Mouse (Mus musculus) lung, postnatal 10 days (tissue): Measurements from ENCODE around the gene Capza2.
"Not testable (repeated sequence)": the region's sequence is repeated elsewhere in the genome, so short reads cannot be mapped to it uniquely, and the experiment has no call there.

Source experiments
- DNase-seq: peaks from one replicate; pipeline ENCODE4 v3.0.0; 2021

Capza2 gene

DNA sequence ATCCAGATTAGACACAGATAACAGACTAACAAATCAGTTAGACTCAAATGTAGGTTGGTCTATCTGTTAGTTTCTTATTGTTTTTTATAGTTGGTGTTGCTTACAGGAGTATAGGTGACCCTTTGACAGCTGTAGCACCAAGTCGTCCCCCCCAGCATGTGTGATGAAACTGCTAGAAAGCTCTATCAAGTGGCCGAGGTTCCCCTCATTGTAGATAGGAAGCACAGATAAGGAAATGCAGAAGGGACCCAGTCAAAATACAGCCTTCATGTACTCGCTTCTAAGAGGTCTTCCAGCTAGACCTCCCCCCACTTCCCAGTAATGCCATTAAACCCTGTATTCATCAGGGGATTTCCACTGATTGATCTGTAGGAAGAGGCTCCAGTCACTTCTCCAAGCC is 6.7 kb downstream of the Capza2 start:
- DNase-seq: no peak

- DNase-seq: no peak
Measured at GRCm38 (mm10) chr6:17646107-17646506, 10.1 kb downstream of the Capza2 start.

DNA sequence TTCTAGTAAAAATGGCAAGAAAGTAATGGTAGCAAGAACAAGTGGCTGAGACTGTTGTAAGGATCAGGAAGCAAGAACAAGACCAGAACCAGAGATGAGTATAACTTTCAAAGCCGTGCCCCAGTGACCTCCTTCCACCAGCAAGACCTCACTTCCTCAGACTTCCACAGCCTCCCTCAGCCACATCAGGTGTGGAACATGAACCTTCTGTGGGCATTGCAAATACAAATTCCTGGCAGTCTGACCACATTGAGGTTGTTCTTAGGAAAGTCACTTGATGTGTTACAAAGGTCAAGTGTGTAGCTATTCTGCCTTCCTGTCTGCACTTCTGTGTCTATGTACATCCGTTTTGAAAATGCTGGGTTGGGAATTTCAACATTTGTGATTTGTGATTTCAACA is 16.1 kb downstream of the Capza2 start:
- DNase-seq: no peak

DNA sequence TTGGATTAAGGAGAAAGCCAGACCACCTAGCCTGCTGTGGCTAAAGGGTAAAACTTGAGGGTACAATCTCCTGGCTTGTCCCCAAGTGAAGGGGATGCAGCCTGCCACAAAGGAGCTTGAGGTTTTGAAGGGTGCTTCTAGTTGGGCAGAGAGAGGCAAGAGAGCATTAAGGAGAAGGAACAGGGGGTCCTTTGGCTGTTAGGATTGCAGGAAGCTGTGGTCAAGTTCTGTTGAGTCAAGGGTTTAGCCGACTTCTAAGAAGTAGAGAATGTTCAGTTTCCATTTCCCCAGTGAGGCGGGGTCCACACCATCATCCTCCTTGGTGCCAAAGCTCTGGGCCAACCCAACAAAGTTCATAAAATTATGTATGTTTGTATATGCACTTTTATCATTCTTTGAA is 19.0 kb downstream of the Capza2 start:
- DNase-seq: no peak

- no peak for DNase-seq
Measured at GRCm38 (mm10) chr6:17657308-17657707, 21.3 kb downstream of the Capza2 start.

GRCm38 (mm10) chr6:17665348-17665747 is 29.3 kb downstream of the Capza2 start:
- DNase-seq: no peak

GRCm38 (mm10) chr6:17666024-17666423 is 30.0 kb downstream of the Capza2 start:
- DNase-seq: no peak

DNA sequence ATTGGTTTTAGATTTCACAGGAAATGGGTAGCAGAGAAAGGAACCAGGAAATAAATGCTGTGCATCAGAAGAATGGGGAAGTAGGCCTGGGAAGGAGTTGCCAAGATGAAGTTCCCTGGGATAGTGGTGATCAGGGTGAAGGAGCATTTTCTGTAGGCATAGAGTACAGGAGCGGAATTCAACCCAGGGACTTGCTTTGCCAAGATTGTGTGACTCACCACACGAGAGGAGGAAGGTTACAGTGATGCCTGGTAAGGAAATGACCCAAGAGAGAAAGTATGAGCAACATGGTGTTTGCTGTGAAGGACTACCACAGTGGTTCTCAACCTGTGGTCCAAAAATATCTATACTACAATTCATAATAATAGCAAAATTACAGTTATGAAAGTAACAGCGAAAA is 31.8 kb downstream of the Capza2 start:
- no peak for DNase-seq

GRCm38 (mm10) chr6:17668334-17668733 is 32.3 kb downstream of the Capza2 start:
- no peak for DNase-seq

DNA sequence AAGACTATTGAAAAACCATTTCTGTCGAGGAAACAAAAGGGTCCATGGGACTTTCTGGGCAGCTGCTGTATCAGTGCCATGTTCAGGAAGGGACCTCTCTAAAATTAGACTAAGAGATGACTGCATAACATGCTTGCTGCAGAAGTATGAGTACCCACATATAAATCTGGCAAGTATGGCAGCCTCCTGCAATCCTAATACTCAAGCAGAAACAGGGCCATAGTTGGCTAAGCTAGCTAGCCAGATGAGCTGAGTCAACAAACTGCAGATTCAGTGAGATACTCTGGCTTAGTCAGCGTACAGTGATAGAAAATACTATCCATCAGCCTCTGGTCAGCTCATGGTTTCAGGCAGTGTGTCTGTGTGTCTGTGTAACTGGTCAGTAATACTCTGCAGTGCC is 33.8 kb downstream of the Capza2 start:
- DNase-seq: no peak

- DNase-seq: peak; percentile 69
Measured at GRCm38 (mm10) chr6:17675019-17675756, 39.2 kb downstream of the Capza2 start.

DNA sequence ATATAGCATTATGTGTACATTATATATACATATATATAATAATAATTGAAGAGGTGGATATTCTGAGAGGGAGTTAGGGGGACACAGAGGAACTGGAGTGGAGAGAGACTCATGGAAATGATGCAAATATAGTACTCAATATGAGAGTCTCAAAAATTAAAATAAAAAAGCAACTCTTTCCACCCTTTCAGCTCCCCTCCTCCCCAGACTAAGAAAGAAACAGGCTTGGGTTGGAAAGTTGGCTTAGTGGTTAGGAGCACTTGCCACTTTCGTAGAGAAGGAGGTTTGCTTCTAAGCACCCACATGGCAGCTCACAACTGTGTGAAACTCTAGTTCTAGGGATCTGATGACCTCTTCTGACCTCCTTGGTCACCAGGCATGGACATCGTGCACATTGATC is 41.0 kb downstream of the Capza2 start:
- DNase-seq: no peak

GRCm38 (mm10) chr6:17680266-17680925 is 44.4 kb downstream of the Capza2 start:
- no peak for DNase-seq

GRCm38 (mm10) chr6:17681810-17682209 is 45.8 kb downstream of the Capza2 start:
- DNase-seq: no peak

- no peak for DNase-seq
Measured at GRCm38 (mm10) chr6:17688676-17689075, 52.6 kb downstream of the Capza2 start.

GRCm38 (mm10) chr6:17692647-17693046 is 56.6 kb downstream of the Capza2 start, which contains the start of gene St7:
Gene St7 (plus strand): TSS chr6:17692933.
- no peak for DNase-seq

DNA sequence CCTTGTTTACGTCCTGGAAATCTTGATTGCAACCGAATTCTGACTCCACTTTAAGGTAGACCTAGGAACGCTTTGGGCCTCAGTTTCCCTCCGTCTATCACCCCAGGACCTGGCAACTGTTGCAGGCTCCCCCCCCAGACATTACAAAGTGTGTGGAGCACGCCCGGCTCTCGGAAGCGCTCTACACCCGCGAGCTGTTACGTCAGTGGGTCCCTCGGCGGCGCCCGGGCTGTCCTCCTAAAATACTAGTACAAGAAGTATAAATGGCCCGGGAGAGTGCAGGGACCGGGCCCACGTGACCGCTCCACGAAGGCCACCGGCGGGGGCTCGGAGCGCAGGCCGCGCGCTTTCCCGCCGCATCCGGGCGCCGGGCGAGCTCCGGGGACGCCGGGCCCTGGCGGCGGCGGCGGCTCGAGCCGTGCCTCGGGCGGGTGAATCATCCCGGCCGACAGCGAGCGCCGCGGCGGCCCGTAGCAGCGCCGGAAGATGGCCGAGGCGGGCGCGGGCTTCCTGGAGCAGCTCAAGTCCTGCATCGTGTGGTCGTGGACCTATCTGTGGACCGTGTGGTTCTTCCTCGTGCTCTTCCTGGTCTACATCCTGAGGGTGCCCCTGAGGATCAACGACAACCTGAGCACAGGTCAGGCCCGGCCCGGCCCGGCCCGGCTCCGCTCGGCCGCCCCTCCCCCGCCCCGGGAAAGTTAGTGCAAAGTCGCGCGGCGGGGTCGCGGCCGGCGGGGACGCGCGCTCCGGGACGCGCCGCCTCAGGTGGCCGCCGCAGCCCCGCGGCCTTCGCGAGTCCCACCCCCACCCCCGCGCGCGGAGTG is 57.9 kb downstream of the Capza2 start:
- peak; percentile 76 for DNase-seq

DNA sequence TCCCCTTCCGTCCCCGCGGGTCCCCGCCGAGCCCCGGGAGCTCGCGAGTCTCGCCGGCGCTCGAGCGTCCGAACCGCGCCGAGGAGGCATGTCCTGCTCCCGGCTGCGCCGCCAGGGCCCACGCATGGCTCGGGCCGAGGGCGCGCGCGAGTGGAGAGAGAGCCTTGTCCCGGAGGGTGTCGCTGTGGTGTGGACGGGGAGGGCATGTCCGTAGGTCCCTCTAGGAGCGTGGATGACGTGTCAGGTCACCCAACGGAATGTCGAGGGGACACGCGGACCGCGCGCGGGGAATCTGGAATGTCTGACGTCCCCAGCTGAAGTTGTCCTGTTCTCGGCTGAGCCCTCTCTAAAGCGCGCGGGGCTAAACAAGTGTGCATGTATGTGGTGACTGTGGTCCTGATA is 58.5 kb downstream of the Capza2 start:
- DNase-seq: peak; percentile 89

DNA sequence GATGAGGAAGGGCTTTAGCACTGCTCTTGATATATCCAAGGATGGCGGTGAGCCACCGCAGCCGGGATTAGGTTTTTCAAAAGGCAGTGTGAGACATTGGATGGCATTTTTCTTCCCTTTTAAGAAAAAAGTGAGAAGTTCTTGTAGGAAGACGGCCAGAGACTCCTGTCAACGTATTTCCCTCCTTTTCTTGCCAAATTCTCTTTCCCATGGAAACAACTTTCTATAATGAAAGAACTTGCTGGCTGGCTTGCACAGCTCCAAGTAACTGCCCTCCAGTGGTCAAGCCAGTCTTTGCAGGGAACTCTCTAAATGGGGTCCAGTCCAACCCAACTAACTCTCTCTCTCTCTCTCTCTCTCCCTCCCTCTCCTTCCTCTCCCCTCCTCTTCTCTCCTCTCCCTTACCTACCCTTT is 60.3 kb downstream of the Capza2 start:
- peak; percentile 85 for DNase-seq

DNA sequence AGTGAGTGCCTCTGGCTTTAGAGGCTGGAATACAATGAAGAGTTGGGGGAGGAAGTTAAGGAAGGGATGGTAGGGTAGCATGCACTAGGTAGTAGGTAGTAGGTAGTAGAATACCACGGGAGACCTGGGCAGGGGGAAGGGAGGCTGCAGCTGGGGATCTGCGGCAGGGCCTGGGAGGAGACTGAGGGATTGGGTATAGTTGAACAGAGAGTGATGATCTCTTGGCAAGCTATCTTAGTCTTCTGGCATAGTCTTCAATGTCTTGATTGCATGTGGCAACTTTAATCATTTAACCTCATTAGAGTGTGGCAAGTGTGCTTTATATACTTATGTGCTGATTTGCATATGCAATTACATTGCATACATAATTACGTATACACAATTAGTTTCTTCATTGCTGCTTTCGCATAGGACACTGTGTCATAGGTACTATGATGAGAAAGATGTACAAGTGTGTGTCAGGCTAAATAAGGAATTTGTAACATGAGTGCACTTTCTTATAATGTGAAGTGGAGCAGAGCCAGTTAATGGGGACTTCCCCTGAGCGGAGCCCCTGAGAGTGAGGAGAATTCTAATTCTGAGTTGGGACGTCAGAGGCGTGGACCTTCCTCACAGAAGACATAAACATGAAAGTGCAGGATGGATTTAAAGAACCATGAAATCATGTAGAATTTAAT is 65.0 kb downstream of the Capza2 start:
- no peak for DNase-seq

DNA sequence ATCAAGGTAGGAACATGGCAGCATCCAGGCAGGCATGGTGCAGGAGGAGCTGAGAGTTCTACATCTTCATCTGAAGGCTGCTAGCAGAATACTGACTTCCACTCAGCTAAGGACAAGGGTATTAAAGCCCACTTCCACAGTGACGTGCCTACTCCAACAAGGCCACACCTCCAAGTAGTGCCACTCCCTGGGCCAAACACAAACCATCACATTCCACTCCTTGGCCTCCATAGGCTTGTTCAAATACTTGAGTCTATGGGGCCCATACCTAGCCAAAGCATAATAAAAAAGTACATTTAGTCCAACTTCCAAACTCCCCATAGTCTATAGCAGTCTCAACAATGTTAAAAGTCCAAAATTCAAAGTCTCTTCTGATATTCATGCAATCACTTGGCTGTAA is 68.0 kb downstream of the Capza2 start:
- DNase-seq: not testable (repeated sequence)

DNA sequence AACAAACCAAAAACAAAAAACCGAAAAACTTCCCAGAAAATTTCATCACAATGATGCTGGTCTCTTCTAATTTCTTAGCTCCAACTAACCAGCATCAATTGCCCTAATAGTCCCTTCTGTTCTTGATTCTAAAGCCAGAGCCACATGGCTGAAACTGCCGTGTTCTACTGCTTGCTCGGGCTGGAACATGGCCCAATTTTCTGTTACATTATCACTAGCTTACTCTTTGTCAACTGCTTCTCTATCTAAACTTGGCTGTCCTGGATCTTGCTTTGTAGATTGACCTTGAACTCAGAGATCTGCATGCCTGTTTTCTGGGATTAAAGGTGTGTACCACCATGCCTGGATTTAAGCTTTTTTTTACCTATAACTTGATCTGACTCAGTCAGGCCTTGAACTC is 69.9 kb downstream of the Capza2 start:
- DNase-seq: no peak
